Mouse (Mus musculus) cerebellum, adult 2 months (tissue): ENCODE measurements at regions not wholly inside any gene's neighbourhood (a gene's known extent, or its start where the extent isn't known, plus 50 kb on each side); places are given as distances from the start of the nearest gene placed in this dataset.

Experiments
- CTCF ChIP-seq: fragments of 200-500 bp; IDR thresholded peaks from 2 replicates; pipeline ENCODE4 v1.5.1; 2011; ENCODE audit warnings: low read depth, mild to moderate bottlenecking, control low read depth, low read length, moderate library complexity, borderline replicate concordance; ENCODE audit not compliant: insufficient read depth
- POLR2A ChIP-seq: fragments of 200-500 bp; IDR thresholded peaks from 2 replicates; pipeline ENCODE4 v1.6.1; 2011; ENCODE audit warnings: low read length, control low read depth, borderline replicate concordance; ENCODE audit not compliant: insufficient read depth

- no peak for TF ChIP-seq CTCF
- no peak for TF ChIP-seq POLR2A
Measured at GRCm38 (mm10) chr4:27504829-27505804, 1158.4 kb upstream of the Manea start.
